8 mouse cellular contexts compared by ENCODE assay signal in the genomic region with DNA sequence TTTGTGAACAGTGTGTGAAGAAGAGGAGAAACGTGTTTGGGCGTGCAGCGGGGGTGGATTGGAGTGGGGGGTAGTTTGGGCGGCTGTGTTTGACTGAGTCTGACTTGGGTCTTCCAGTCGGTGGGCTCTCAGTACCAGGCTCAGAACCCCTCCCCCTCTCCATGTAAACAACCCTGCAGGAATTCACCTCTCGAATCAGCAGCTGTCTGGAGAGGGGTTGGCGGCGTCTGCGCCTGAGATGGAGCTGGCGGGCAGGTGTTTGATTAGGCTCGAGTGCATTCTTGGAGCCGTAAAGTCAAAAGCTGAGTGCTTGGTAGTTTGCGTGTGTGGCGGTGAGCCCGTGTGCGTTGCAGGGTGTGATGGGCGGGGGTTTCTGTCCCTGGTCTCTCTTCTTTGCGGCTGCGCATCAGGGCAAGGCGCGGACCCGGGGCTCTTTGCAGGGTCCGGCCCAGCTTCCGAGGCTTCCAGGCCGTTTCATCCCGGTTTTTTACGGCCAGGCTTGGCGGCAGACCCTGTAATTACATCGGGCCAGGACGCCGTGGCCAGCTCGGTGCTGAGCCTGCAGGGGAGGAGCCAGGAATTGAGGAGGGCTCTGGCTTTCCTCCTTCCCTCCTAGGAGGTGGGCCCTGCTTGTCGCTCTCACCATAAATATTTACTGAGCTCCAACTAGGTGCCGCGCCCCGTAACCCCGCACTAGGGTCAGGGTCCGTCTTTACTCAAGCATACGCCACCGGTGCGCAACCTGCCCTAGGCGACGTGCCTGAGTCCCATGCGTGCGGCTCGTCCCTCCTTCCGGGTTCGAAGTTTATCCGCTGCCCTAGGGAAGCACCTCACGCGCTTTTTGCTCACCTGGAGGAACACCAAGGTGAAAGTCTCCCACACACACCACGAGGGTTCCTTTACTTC. TPM values are rescaled to one million over a fixed set of nuclear protein-coding genes. Genes with fewer than 3 reads are reported as not detected.
DNase-seq lines count a peak whose midpoint lies in the region; ATAC-seq and TF ChIP-seq lines count a peak whose summit lies in the region.

A gene (minus strand): TSS at position 537 of the 906 bp plus-strand sequence.

- H3K27me3 ChIP-seq in hindbrain, postnatal 0 days (ENCODE audit: insufficient read depth, low read length) = no peaks in the 10 kb centered on the region
- H3K27me3 ChIP-seq in limb, embryonic 14.5 days (ENCODE audit: control insufficient read depth, insufficient read depth, low read length) = no peaks in the 10 kb centered on the region
- peaks cover 27% of the 10 kb centered on the region for H3K27me3 ChIP-seq in midbrain, embryonic 15.5 days (replicated peaks)

- H3K9me3 ChIP-seq in hindbrain, postnatal 0 days (ENCODE audit: low read length) = no peaks in the 10 kb centered on the region
- H3K9me3 ChIP-seq in limb, embryonic 14.5 days (ENCODE audit: control insufficient read depth, low read length) = no peaks in the 10 kb centered on the region
- H3K9me3 ChIP-seq in midbrain, embryonic 15.5 days = no peaks in the 10 kb centered on the region

- H3K9ac ChIP-seq in hindbrain, postnatal 0 days (replicated peaks; ENCODE audit: low read length) = peak within 1 kb of the TSS; percentile 57
- peak within 1 kb of the TSS; percentile 70 for H3K9ac ChIP-seq in limb, embryonic 14.5 days (ENCODE audit: low read depth, low read length, severe bottlenecking)
- peak within 1 kb of the TSS; percentile 9 for H3K9ac ChIP-seq in midbrain, embryonic 15.5 days

- TF ChIP-seq POLR2A in limb, embryonic 14.5 days (IDR thresholded peaks at IDR 0.05; ENCODE audit: borderline replicate concordance, extremely low read depth, insufficient read depth, insufficient read length) = no peak

- peak; percentile 8; the same call in 1 of the 2 replicates for TF ChIP-seq CTCF in left cerebral cortex, adult 2 months (IDR thresholded peaks at IDR 0.05)
- TF ChIP-seq CTCF in hindbrain, postnatal 0 days (IDR thresholded peaks at IDR 0.05; ENCODE audit: low read depth) = no peak; the same call in none of the 2 replicates

- ATAC-seq in hindbrain, postnatal 0 days = peak; percentile 33
- peak; percentile 36; the same call in 1 of the 2 replicates for ATAC-seq in limb, embryonic 14.5 days (ENCODE audit: low FRiP score, low read depth)
- peak; percentile 32 for ATAC-seq in midbrain, embryonic 15.5 days (replicated peaks)

- peak within 1 kb of the TSS; percentile 87 for H3K27ac ChIP-seq in left cerebral cortex, adult 2 months
- H3K27ac ChIP-seq in hindbrain, postnatal 0 days = peak within 1 kb of the TSS; percentile 58; the same call in 1 of the 2 replicates
- peak within 1 kb of the TSS; percentile 33; the same call in 1 of the 2 replicates for H3K27ac ChIP-seq in limb, embryonic 14.5 days (replicated peaks; ENCODE audit: low read depth, low read length)
- no peak within 1 kb of the TSS for H3K27ac ChIP-seq in midbrain, embryonic 15.5 days

- under 1% methylated on average over 52 of the region's 52 CpGs for WGBS in hindbrain, postnatal 0 days
- under 1% methylated on average over 51 of the region's 52 CpGs for WGBS in limb, embryonic 14.5 days
- WGBS in midbrain, embryonic 15.5 days = under 1% methylated on average over 52 of the region's 52 CpGs

- peak in 1 of 2 experiments; percentile 36 for DNase-seq in left cerebral cortex, adult 2 months (ENCODE audit: extremely low spot score in 1 of 2, low spot score in 2 of 2)
- DNase-seq in left cerebral cortex, adult 8-10 months (ENCODE audit: low spot score in 2 of 2) = no peak
- DNase-seq in cerebellum, adult 18-20 months = peak; percentile 60 to 61
- DNase-seq in gastrocnemius, postnatal 14 days = peak; percentile 63
- DNase-seq in hindbrain, postnatal 0 days (ENCODE audit: low spot score) = peak; percentile 52
- peak; percentile 49 for DNase-seq in limb, embryonic 14.5 days (ENCODE audit: low spot score)
- peak; percentile 76 for DNase-seq in urinary bladder, postnatal 14 days (ENCODE audit: low spot score)

- peak within 1 kb of the TSS; percentile 61 for H3K4me3 ChIP-seq in left cerebral cortex, adult 2 months
- H3K4me3 ChIP-seq in hindbrain, postnatal 0 days (ENCODE audit: low read length) = peak within 1 kb of the TSS; percentile 49
- H3K4me3 ChIP-seq in limb, embryonic 14.5 days (replicated peaks; ENCODE audit: low read length) = peak within 1 kb of the TSS; percentile 48
- H3K4me3 ChIP-seq in midbrain, embryonic 15.5 days = peak within 1 kb of the TSS; percentile 40

- H3K4me1 ChIP-seq in hindbrain, postnatal 0 days (ENCODE audit: insufficient read depth, low read length) = peaks cover 14% of the 10 kb centered on the region; the same call in 1 of the 2 replicates
- peaks cover 34% of the 10 kb centered on the region for H3K4me1 ChIP-seq in limb, embryonic 14.5 days (ENCODE audit: control insufficient read depth, insufficient read depth, low read length)
- peaks cover 30% of the 10 kb centered on the region for H3K4me1 ChIP-seq in midbrain, embryonic 15.5 days

- no peaks in the 10 kb centered on the region for H3K36me3 ChIP-seq in hindbrain, postnatal 0 days (ENCODE audit: insufficient read depth, low read length)
- peaks cover 4% of the 10 kb centered on the region for H3K36me3 ChIP-seq in limb, embryonic 14.5 days (ENCODE audit: control insufficient read depth, insufficient read depth, low read length)
- no peaks in the 10 kb centered on the region for H3K36me3 ChIP-seq in midbrain, embryonic 15.5 days (replicated peaks)

- H3K4me2 ChIP-seq in hindbrain, postnatal 0 days (ENCODE audit: low read depth, low read length) = peak within 1 kb of the TSS; percentile 89
- H3K4me2 ChIP-seq in limb, embryonic 14.5 days (replicated peaks; ENCODE audit: low read depth, low read length, severe bottlenecking) = peak within 1 kb of the TSS; percentile 96
- peak within 1 kb of the TSS; percentile 64 for H3K4me2 ChIP-seq in midbrain, embryonic 15.5 days

- intact Hi-C loops in left cerebral cortex, adult 2 months (cut with DNase I) = no loop called here
- intact Hi-C loops in gastrocnemius, postnatal 14 days (cut with DNase I; ENCODE audit: low total_unique reads) = no loop called here

RNA-seq across cellular contexts. Expression of the gene that starts here (rescaled TPM):
- 1 to 10 TPM; 5.5 to 5.9 TPM for total RNA-seq in left cerebral cortex, adult 2 months (2021)
- 1 to 10 TPM; 5.6 to 8.8 (median 6.8) TPM for total RNA-seq in left cerebral cortex, adult 8-10 months (2022)
- total RNA-seq in gastrocnemius, postnatal 14 days (2021) = 10 to 100 TPM; 20.7 to 22.1 TPM
- 3.9 and 5.9 TPM in 2 replicates for total RNA-seq in hindbrain, postnatal 0 days (2014; rRNA removed)
- polyA plus RNA-seq in hindbrain, postnatal 0 days (2015; fragmentation: Nextera tagmentation; extraction: Ambion mirVana) = 7.4 and 10.9 TPM in 2 replicates
- polyA plus RNA-seq in limb, embryonic 14.5 days (2012; rRNA removed) = 51.7 and 52.2 TPM in 2 replicates
- 42.2 and 48.1 TPM in 2 replicates for polyA plus RNA-seq in limb, embryonic 14.5 days (2014; fragmentation: Nextera tagmentation; extraction: Ambion mirVana)
- 8.0 and 10.2 TPM in 2 replicates for polyA plus RNA-seq in midbrain, embryonic 15.5 days (2015; fragmentation: Nextera tagmentation; extraction: Ambion mirVana)

Comparison
In these comparisons a context has a peak if more than half of its experiments do, and no peak if none do; other contexts are left out.
1. DNase-seq: peak in cerebellum, adult 18-20 months (2 of 2), gastrocnemius, postnatal 14 days (single experiment), hindbrain, postnatal 0 days (single experiment), limb, embryonic 14.5 days (single experiment) and urinary bladder, postnatal 14 days (single experiment); none in left cerebral cortex, adult 8-10 months (0 of 2).
2. H3K9ac ChIP-seq: peak in every context shown above with its lines; median percentile 70 in limb, embryonic 14.5 days; 57 in hindbrain, postnatal 0 days; 9 in midbrain, embryonic 15.5 days.
3. Peak in every context shown above with its lines, with median percentiles within 50 percentile points of each other: H3K4me3 ChIP-seq, ATAC-seq and H3K4me2 ChIP-seq.